Mouse (Mus musculus) heart, adult 2 months (tissue): ENCODE measurements around the gene Sapcd1.

Source experiments
- CTCF ChIP-seq: fragments of 200-600 bp; IDR thresholded peaks from 2 replicates; pipeline ENCODE4 v1.8.1; 2022; ENCODE audit warnings: antibody characterized with exemption, mild to moderate bottlenecking, moderate library complexity
- EP300 ChIP-seq: fragments of 200-500 bp; IDR thresholded peaks from 2 replicates; pipeline ENCODE4 v1.6.1; 2011; ENCODE audit warnings: low read depth, low read length, control low read depth; ENCODE audit not compliant: insufficient read depth
- POLR2A ChIP-seq: fragments of 200-500 bp; IDR thresholded peaks from 2 replicates; pipeline ENCODE4 v1.6.1; 2011; ENCODE audit warnings: mild to moderate bottlenecking, low read depth, low read length, control low read depth; ENCODE audit not compliant: insufficient read depth

DNA sequence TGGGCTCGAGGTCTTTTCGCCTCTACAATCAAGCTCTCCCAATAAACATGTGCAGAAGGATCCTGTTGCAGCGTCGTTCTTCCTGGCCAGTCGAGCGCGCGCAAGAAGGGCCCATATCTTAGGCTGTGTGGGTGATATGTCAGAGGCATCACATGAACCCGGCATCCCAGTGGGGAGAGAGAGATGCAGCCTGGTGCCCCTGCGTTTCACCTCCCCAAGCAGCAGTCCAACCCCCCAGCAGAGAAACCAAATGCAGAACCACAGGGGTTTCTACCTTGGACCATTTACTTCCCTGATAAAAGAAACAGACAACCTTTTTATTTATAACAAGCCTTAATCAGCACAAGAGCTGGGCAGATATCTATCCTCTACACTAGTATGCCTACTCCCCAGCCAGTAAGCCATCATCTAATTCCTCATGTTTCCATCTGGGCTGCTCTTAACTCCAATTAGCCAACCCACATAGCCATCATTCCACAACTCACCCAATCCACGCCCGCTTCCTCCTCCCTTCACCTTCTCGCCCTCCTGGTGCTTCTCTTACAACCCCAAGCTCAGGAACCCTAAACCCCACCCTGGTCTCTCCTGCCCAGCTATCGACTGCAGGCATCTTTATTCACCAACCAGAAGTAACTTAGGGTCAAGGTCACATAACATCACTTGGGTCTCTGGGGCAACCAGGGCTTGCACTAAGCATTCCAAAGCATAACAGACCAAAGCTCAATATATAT is 31.2 kb downstream of the Sapcd1 start:
- TF ChIP-seq POLR2A (no peak), CTCF (no peak), EP300 (no peak)
